Mouse (Mus musculus): ENCODE data around the gene Gm49384. TPM values are rescaled to one million over a fixed set of nuclear protein-coding genes. Genes with fewer than 3 reads are reported as not detected.

The Gm49384 gene
- total and polyA plus RNA-seq, 2 experiments from 2014 or later: 0.52 to 7.8 TPM

GRCm38 (mm10) chr12:69147166-69147735, 56.8 kb downstream of the Gm49384 start:
- ATAC-seq: no peak
- Histone ChIP-seq H3K4me3 (ENCODE audit: low read depth, low read length) (no peak overlapping the region), H3K36me3 (ENCODE audit: insufficient read depth) (no peaks in the 10 kb centered on the region), H3K4me1 (ENCODE audit: insufficient read depth) (no peaks in the 10 kb centered on the region), H3K9ac (no peak overlapping the region), H3K27ac (ENCODE audit: low read depth, low read length) (no peak overlapping the region), H3K4me2 (ENCODE audit: low read depth) (no peak overlapping the region), H3K9me3 (ENCODE audit: low read length) (no peaks in the 10 kb centered on the region), H3K27me3 (ENCODE audit: insufficient read depth, low read length) (no peaks in the 10 kb centered on the region)
- TF ChIP-seq CTCF (IDR thresholded peaks at IDR 0.05; ENCODE audit: low read depth): no peak
- 99% methylated on average over 5 of the region's 5 CpGs for WGBS
- DNase-seq: no peak

- TF ChIP-seq CTCF (IDR thresholded peaks at IDR 0.05; ENCODE audit: low read depth): no peak
- DNase-seq (no peak), ATAC-seq (no peak)
- Histone ChIP-seq H3K27ac (ENCODE audit: low read depth, low read length) (no peak overlapping the region), H3K4me2 (ENCODE audit: low read depth) (no peak overlapping the region), H3K36me3 (ENCODE audit: insufficient read depth) (no peaks in the 10 kb centered on the region), H3K4me1 (ENCODE audit: insufficient read depth) (no peaks in the 10 kb centered on the region), H3K9me3 (ENCODE audit: low read length) (no peaks in the 10 kb centered on the region), H3K27me3 (ENCODE audit: insufficient read depth, low read length) (no peaks in the 10 kb centered on the region), H3K9ac (no peak overlapping the region), H3K4me3 (ENCODE audit: low read depth, low read length) (no peak overlapping the region)
- whole genome bisulfite sequencing: 73% methylated on average over 6 of the region's 6 CpGs
These were observed 60.6 kb downstream of the Gm49384 start for GRCm38 (mm10) chr12:69143460-69143859.

- Histone ChIP-seq H3K9me3 (ENCODE audit: low read length) (no peaks in the 10 kb centered on the region), H3K36me3 (ENCODE audit: insufficient read depth) (no peaks in the 10 kb centered on the region), H3K4me2 (ENCODE audit: low read depth) (no peak overlapping the region), H3K9ac (no peak overlapping the region), H3K27me3 (ENCODE audit: insufficient read depth, low read length) (no peaks in the 10 kb centered on the region), H3K4me1 (ENCODE audit: insufficient read depth) (no peaks in the 10 kb centered on the region), H3K4me3 (ENCODE audit: low read depth, low read length) (no peak overlapping the region), H3K27ac (ENCODE audit: low read depth, low read length) (no peak overlapping the region)
- ATAC-seq (no peak), DNase-seq (no peak)
- 96% methylated on average over 7 of the region's 7 CpGs for WGBS
- TF ChIP-seq CTCF (IDR thresholded peaks at IDR 0.05; ENCODE audit: low read depth): no peak
These were observed 64.2 kb downstream of the Gm49384 start for GRCm38 (mm10) chr12:69139841-69140240.

Small RNA genes within 50 kb of the gene (microRNA-seq; reads per million reads assigned to microRNA genes)
- 0 reads per million in 2 experiments for gene Gm47287
- gene Gm47295: 0.77 to 1.3 reads per million in 2 experiments

Other genes starting within 250 kb of the Gm49384 start
- gene Rps29, start 45.1 kb downstream of the Gm49384 start, total RNA-seq (2014; rRNA removed): 333 and 593 TPM in 2 replicates
- gene Rps29, start 45.1 kb downstream of the Gm49384 start, polyA plus RNA-seq (2015; fragmentation: Nextera tagmentation; extraction: Ambion mirVana): 1,372 and 1,968 TPM in 2 replicates
- 0.71 and 0.85 TPM in 2 replicates for gene Lrr1, start 35.5 kb downstream of the Gm49384 start, total RNA-seq (2014; rRNA removed)
- gene Lrr1, start 35.5 kb downstream of the Gm49384 start, polyA plus RNA-seq (2015; fragmentation: Nextera tagmentation; extraction: Ambion mirVana): 2.3 and 3.6 TPM in 2 replicates
- 194 and 311 TPM in 2 replicates for gene Rpl36al, start 20.2 kb downstream of the Gm49384 start, total RNA-seq (2014; rRNA removed)
- gene Rpl36al, start 20.2 kb downstream of the Gm49384 start, polyA plus RNA-seq (2015; fragmentation: Nextera tagmentation; extraction: Ambion mirVana): 396 and 530 TPM in 2 replicates
- gene Mgat2, start 20.1 kb downstream of the Gm49384 start, total RNA-seq (2014; rRNA removed): 61.7 and 66.6 TPM in 2 replicates
- 49.1 and 50.5 TPM in 2 replicates for gene Mgat2, start 20.1 kb downstream of the Gm49384 start, polyA plus RNA-seq (2015; fragmentation: Nextera tagmentation; extraction: Ambion mirVana)
- 4.5 and 5.7 TPM in 2 replicates for gene Gm49383, start 7.2 kb downstream of the Gm49384 start, total RNA-seq (2014; rRNA removed)
- gene Gm49383, start 7.2 kb downstream of the Gm49384 start, polyA plus RNA-seq (2015; fragmentation: Nextera tagmentation; extraction: Ambion mirVana): 8.8 and 11.7 TPM in 2 replicates
- gene Dnaaf2, start 5.8 kb downstream of the Gm49384 start, total RNA-seq (2014; rRNA removed): 6.7 and 6.8 TPM in 2 replicates
- 8.4 and 9.4 TPM in 2 replicates for gene Dnaaf2, start 5.8 kb downstream of the Gm49384 start, polyA plus RNA-seq (2015; fragmentation: Nextera tagmentation; extraction: Ambion mirVana)
- 3.8 and 5.0 TPM in 2 replicates for gene Pole2, start 23.9 kb upstream of the Gm49384 start, total RNA-seq (2014; rRNA removed)
- gene Pole2, start 23.9 kb upstream of the Gm49384 start, polyA plus RNA-seq (2015; fragmentation: Nextera tagmentation; extraction: Ambion mirVana): 2.1 and 2.6 TPM in 2 replicates
- 11.2 and 12.8 TPM in 2 replicates for gene Klhdc1, start 36.9 kb upstream of the Gm49384 start, total RNA-seq (2014; rRNA removed)
- gene Klhdc1, start 36.9 kb upstream of the Gm49384 start, polyA plus RNA-seq (2015; fragmentation: Nextera tagmentation; extraction: Ambion mirVana): 22.0 and 23.7 TPM in 2 replicates
- 330 and 340 TPM in 2 replicates for gene Klhdc2, start 92.4 kb upstream of the Gm49384 start, total RNA-seq (2014; rRNA removed)
- gene Klhdc2, start 92.4 kb upstream of the Gm49384 start, polyA plus RNA-seq (2015; fragmentation: Nextera tagmentation; extraction: Ambion mirVana): 260 and 264 TPM in 2 replicates
- 44.4 and 47.7 TPM in 2 replicates for gene Nemf, start 152.9 kb upstream of the Gm49384 start, total RNA-seq (2014; rRNA removed)
- gene Nemf, start 152.9 kb upstream of the Gm49384 start, polyA plus RNA-seq (2015; fragmentation: Nextera tagmentation; extraction: Ambion mirVana): 47.6 and 64.7 TPM in 2 replicates
- gene Arf6, start 167.9 kb upstream of the Gm49384 start, total RNA-seq (2014; rRNA removed): 108 and 110 TPM in 2 replicates
- gene Arf6, start 167.9 kb upstream of the Gm49384 start, polyA plus RNA-seq (2015; fragmentation: Nextera tagmentation; extraction: Ambion mirVana): 52.9 and 56.3 TPM in 2 replicates
- gene Gm9887, start 168.2 kb upstream of the Gm49384 start, total RNA-seq (2014; rRNA removed): 1.6 and 1.8 TPM in 2 replicates
- gene Gm9887, start 168.2 kb upstream of the Gm49384 start, polyA plus RNA-seq (2015; fragmentation: Nextera tagmentation; extraction: Ambion mirVana): 1.1 and 1.8 TPM in 2 replicates